Mouse (Mus musculus) macrophage (primary cell): Measurements from ENCODE around the gene Tjap1. TPM values are rescaled to one million over a fixed set of nuclear protein-coding genes. Genes with fewer than 3 reads are reported as not detected.

Source experiments
- H3K27ac ChIP-seq: fragments of 350-480 bp; formaldehyde crosslinking; 2 replicates; pipeline ENCODE4 v1.9.0; 2021
- H3K36me3 ChIP-seq: fragments of 350-480 bp; formaldehyde crosslinking; 2 replicates; pipeline ENCODE4 v1.9.0; 2021; ENCODE audit errors: inconsistent target
- H3K4me3 ChIP-seq: fragments of 350-480 bp; formaldehyde crosslinking; 2 replicates; pipeline ENCODE4 v1.9.0; 2021; ENCODE audit errors: inconsistent target
- H3K79me2 ChIP-seq: fragments of 350-480 bp; formaldehyde crosslinking; 2 replicates; pipeline ENCODE4 v1.9.0; 2021; ENCODE audit errors: inconsistent target
- WGBS: methylation state at CpG from one replicate; pipeline ENCODE4 v1.1.7; 2026; ENCODE audit warnings: inconsistent platforms; ENCODE audit not compliant: missing documents; 5-methylcytosine and 5-hydroxymethylcytosine counted together
- polyA plus RNA-seq: library from polyadenylated mRNA; stranded (reverse); fragments of 250-400 nt; gene quantifications from 3 replicates; pipeline ENCODE4 v1.2.4, GENCODE M21; 2018; ENCODE audit warnings: inconsistent platforms
- total RNA-seq, 78 experiments: library from RNA; depleted of rRNA; stranded (reverse); fragments of 250-400 nt; gene quantifications; 1 replicate in 9 of 78; 2 replicates in 24 of 78; 3 replicates in 43 of 78; 4 replicates in 2 of 78; pipeline ENCODE4 v1.2.4; 2018; ENCODE audit warnings: inconsistent platforms in 56 of 78

Gene Tjap1
- 100 to 1,000 TPM in 7 of 26 experiments, 10 to 100 TPM in 19; 43.7 to 185 (median 67.4) TPM for total RNA-seq (2018; cell fraction: chromatin; rRNA removed)
- 10 to 100 TPM; 11.6 to 33.2 (median 15.6) TPM for total RNA-seq (2018; cell fraction: cytosol; rRNA removed)
- total RNA-seq (2018; cell fraction: nucleus; rRNA removed): 10 to 100 TPM; 23.9 to 83.8 (median 51.3) TPM
- 9.7 to 12.8 TPM (median 12.5 TPM) in 3 replicates for polyA plus RNA-seq

DNA sequence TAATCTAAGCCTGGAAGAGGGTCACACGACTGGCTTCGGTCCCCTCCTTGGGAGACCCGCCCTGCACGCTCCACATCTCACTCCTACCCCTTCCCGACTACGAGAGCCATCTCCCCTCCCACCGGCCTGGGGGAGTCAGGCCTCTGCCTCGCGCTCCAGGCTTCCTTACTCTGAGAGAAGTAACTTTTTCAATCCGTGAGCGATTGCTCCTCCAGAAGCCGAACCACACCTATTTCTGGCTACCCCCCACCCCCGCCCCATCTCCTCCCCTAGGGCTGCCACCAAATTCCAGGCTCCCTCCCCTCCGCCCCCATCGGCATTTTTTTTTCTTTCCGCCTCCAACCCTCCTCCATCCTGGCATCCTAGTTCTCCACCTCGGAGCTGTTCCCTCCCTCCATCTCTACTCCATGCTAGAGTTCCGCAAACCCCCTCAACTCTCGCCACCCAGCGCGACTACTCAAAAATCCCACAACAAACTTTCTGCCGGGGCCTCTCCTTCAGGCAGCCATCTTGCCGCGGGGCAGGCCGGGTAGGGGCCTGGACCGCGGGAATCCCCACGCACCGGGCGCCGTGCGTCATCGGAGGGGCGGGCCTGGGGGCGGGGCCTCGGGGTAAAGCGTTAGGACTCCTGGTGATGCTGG is at the start of gene Tjap1:
Gene Tjap1, minus strand, starts transcription at position 544 of the 641 bp plus-strand sequence.
- 1% methylated on average over 35 of the region's 37 CpGs for WGBS
- peak within 1 kb of the TSS; percentile 38 for H3K27ac ChIP-seq
- peaks cover 11% of the 10 kb centered on the region; the same call in 1 of the 2 replicates for H3K36me3 ChIP-seq
- H3K4me3 ChIP-seq: peak within 1 kb of the TSS; percentile 91
- peaks cover 51% of the 10 kb centered on the region for H3K79me2 ChIP-seq

DNA sequence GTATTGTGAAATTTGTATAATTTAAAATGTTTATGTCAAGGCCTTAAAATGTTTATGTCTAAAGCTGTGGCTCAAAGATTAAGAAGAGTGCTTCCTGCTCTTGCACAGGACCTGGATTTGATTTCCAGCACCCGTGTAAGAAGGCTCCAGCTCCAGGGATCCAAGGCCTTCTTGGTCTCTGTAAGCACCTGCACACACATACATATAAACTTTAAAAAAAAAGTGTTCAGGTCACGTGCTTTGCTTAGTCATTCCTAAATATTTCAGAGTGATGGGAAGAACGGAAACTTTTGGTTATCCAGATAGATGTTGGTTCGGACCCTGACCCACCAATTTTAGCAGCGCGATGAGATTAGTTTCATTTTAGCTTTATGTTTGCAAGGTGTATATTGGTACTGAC is 45.9 kb upstream of the Tjap1 start:
- WGBS: 85% methylated on average over 6 of the region's 6 CpGs
- peak overlapping the region; percentile 49; the same call in 1 of the 2 replicates for H3K27ac ChIP-seq
- H3K36me3 ChIP-seq: no peaks in the 10 kb centered on the region
- H3K4me3 ChIP-seq: peak overlapping the region; percentile 55
- H3K79me2 ChIP-seq: no peaks in the 10 kb centered on the region

DNA sequence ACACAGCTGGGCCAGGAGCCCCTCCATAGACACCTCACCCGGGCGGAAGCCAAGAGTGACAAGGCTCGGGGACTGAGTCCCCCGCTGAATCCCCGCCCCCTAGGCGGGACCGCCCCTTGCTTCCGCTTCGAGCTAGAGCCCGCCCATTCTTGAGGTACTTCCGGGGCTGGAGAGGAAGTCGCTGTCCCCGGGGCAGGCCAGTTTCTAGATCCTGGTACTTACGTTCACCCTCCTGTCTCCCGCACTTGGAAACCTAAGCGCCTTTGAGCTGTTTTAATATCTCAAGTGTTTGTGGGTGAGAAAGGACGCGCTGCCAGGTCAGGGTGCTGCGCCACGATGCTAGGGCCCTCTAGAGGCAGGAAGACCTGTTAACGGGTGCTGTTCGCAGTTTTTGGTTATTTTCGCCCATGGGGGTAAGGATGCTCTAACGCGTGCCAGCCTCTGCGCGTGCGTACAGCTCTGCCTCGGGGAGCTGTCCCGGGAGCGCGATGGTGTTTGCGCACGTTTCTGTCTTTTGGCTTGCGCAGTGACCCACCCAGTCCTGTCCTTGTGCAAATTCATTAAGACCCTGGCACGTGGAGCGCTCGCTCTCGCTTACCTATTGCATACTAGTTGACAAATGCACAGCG is 45.2 kb upstream of the Tjap1 start, which contains the start of gene Abcc10:
Gene Abcc10, minus strand, starts transcription at position 447 of the 629 bp plus-strand sequence.
- under 1% methylated on average over 40 of the region's 40 CpGs for WGBS
- Histone ChIP-seq H3K27ac (peak within 1 kb of the TSS; percentile 49), H3K79me2 (no peaks in the 10 kb centered on the region), H3K36me3 (no peaks in the 10 kb centered on the region), H3K4me3 (peak within 1 kb of the TSS; percentile 55)

DNA sequence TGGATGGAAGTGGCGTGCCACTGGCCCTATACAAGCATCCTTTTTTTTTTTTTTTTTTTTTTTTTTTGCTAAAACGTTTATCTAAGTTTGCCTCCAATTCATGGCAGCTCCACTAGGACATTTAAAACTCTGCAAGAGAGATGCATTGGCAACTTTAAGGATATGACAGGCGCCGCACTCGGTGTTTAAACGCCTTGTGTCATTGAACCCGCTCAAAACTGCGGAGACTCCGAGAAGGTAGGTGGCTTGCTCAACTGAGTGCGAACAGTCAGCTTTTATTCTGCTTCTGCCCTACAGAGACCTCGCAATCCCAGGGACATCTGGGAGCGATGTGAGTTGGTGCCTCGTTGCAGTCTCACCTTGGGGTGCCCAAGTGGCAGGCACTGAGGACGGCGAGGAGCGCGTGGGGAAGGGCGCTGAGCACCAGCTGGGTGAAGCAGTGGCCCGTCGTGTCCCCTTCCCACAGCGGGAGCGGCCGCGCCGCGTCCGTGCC is 44.6 kb upstream of the Tjap1 start:
- 5% methylated on average over 26 of the region's 27 CpGs for WGBS
- peak overlapping the region; percentile 55 for H3K4me3 ChIP-seq
- H3K36me3 ChIP-seq: no peaks in the 10 kb centered on the region
- 0 out of 2 replicates have a peak overlapping the region, but pooled peaks have one; percentile 24 for H3K27ac ChIP-seq
- no peaks in the 10 kb centered on the region for H3K79me2 ChIP-seq

DNA sequence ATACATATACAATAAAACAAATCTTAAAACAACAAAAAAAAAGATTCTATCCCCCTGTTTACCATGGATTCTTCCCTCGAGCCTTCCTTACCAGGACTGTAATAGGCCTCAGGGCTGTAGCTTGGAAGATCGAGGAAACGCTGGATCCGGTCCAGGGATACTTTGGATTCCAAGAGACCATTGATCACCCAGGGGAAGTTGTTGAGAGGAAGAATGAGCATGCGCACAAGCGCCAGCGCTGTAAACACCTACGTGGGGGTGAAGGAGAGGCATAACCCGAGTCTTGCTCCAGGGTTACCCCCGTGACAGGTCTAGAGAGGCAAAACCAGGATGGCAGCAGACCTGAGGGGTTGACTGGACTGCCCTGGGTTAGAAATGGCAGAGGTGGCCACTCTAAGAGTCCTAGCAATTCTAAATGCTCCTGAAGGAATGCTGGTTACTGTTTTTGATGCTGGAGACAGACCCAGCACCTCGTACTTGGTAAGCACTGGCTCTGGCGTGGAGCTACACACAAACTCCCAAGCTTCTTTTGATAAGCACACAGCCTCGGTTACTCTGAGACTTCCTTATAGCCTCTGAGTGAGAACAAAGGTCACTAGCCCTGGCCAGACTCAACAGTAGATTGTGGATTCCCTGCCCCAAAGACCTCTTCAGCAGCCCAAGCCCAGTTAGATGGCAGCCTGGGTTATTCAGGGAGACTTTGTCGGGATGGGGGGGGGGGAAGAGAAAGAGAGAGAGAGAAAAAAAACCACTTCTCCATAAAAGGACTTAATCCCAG is 39.4 kb upstream of the Tjap1 start:
- no peak overlapping the region for H3K4me3 ChIP-seq
- H3K79me2 ChIP-seq: no peaks in the 10 kb centered on the region
- no peak overlapping the region for H3K27ac ChIP-seq
- H3K36me3 ChIP-seq: no peaks in the 10 kb centered on the region
- 97% methylated on average over 14 of the region's 14 CpGs for WGBS

DNA sequence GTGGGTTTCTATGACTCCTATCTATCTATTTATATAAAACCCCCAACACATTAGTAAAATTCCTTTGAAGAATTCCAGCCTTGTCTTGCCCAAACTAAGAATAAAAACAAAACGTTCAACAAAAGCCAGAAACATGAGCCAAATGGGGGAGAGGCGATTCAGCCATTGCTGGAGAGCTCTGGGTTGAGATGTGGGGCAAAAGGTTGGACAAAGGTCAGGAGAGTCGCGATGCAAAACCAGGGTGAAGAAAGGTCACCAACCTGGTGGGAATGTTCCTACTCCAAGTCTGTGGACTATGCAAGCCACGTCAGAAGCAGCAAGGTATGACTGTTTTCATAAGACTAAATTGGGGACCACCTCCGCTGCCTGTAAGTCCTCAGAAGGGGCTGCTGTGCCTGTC is 37.7 kb upstream of the Tjap1 start:
- Histone ChIP-seq H3K4me3 (no peak overlapping the region), H3K36me3 (no peaks in the 10 kb centered on the region), H3K79me2 (no peaks in the 10 kb centered on the region), H3K27ac (no peak overlapping the region)
- 88% methylated on average over 6 of the region's 6 CpGs for WGBS

DNA sequence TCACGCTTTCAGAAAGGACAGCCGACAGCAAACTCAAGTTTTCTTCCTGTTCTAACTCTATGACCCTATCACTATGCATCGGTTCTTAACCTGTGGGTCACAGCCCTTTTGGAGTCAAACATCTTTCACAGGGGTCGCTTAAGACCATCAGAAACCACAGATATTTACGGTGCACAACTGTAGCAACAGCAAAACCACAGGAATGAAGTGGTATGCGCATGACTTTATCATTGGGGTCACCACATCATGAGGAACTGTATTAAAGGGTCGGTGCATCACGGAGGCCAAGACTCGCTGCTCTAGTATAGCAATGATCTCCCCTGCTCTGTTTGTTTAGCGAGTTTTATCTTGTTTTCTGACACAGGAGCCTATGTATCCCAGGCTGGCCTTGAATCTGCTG is 33.0 kb upstream of the Tjap1 start:
- no peak overlapping the region for H3K27ac ChIP-seq
- no peak overlapping the region for H3K4me3 ChIP-seq
- H3K79me2 ChIP-seq: no peaks in the 10 kb centered on the region
- H3K36me3 ChIP-seq: no peaks in the 10 kb centered on the region
- 89% methylated on average over 10 of the region's 10 CpGs for WGBS

DNA sequence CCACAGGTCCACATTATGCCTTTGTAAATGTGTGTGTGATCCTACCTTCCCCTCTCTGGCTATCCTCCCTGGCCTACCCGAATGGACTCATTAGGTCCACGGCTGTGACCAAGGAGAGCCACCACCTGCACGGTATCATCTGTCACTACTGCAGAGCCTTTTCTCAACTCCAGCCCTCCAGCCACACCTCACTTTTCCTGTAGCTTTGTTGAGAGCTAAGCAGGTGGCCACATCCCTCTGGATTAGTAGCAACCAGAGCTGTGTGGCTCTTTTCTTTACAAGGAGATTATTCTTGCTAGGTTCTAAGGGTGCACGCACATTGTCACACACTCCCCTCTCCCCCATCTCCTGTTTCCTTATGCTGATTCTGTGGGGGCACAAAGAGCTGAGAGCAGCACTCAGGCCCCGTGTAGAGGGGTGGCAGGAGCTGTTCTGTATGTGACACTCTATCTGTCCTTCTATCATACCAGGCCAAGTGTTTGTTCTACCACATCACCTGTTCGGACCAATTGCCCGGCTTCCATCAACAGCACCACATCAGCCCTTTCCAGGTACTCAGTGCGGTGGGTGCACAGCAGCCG is 30.4 kb upstream of the Tjap1 start:
- H3K27ac ChIP-seq: no peak overlapping the region
- no peaks in the 10 kb centered on the region for H3K36me3 ChIP-seq
- WGBS: 94% methylated on average over 8 of the region's 9 CpGs
- no peaks in the 10 kb centered on the region for H3K79me2 ChIP-seq
- H3K4me3 ChIP-seq: no peak overlapping the region

DNA sequence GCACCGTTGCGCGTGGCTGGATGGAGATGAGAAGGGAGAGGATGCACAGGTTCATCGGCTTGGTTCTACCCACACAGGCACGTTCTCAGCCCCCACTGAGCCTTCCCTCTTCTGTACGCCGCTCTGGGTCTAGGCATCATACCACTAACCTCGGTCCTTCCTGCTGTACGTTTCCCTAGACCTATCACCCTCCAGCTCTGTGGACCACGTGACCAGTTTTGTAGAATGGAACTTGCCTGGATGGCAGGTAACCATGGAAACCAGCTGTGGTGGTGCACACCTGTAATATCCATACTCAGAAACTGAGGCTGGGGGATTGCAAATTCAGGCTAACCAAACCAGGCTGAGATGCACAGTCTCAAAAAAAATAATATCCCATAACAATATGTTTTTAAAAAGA is 27.7 kb upstream of the Tjap1 start:
- 84% methylated on average over 10 of the region's 10 CpGs for WGBS
- Histone ChIP-seq H3K4me3 (no peak overlapping the region), H3K27ac (no peak overlapping the region), H3K79me2 (no peaks in the 10 kb centered on the region), H3K36me3 (no peaks in the 10 kb centered on the region)

DNA sequence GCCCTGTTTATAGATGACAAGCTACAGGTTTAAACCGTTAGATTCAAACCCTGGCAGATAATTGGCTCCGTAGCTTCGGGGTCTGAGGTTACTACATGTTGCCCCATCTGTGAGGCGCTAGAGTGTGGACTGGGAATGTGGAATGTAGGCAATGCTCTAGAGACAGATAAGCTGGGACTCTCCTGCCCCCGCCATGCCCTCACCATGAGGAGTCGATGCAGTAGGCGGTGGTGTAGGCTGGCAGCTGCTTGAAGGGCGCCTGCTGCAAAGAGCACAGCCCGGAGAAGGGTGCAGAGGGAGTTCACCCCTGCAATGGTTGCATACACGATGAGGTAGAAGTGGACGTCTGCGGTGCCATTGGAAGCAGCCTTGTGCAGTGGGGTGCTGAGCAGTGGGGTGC is 27.0 kb upstream of the Tjap1 start:
- 97% methylated on average over 12 of the region's 12 CpGs for WGBS
- Histone ChIP-seq H3K4me3 (no peak overlapping the region), H3K79me2 (no peaks in the 10 kb centered on the region), H3K27ac (no peak overlapping the region), H3K36me3 (no peaks in the 10 kb centered on the region)

DNA sequence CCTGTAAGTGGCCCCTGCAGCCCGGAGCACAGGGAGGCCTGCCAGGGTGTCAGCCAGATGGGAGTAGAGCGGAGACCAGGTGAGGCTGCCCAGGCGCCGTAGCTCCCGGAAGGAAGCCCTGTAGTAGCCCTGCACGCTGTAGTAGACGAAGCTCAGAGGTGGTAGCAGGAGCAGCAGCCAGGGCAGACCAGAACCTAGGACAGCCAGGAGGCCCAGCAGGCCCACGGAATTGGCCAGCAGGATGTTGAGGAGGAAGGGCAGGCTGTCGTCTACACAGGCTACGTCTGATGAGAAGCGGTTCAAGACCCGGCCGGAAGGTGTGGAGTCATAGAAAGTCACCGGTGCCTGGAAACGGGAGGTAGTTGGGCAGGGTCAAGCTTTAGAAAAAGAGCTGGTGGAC is 24.1 kb upstream of the Tjap1 start:
- no peaks in the 10 kb centered on the region for H3K79me2 ChIP-seq
- no peak overlapping the region for H3K4me3 ChIP-seq
- no peaks in the 10 kb centered on the region for H3K36me3 ChIP-seq
- WGBS: 93% methylated on average over 14 of the region's 15 CpGs
- no peak overlapping the region for H3K27ac ChIP-seq

DNA sequence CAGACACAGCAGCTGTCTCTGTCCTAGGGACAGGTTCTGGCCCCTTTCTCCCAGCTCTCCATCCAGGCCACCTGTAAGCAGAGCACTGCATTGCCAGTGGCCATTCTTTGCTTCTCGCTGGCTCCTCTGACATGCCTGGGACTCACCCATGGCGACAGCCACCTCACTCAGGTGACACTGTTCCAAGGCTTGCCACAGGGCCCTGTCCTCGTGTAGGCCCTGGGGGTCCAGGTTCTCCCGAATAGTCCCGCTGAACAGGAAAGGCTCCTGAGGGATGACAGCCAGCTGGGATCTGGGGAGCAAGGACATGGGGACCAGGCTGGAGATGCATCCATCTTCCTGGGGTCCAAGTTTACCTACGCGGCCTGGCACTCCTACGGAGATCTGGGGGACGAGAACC is 21.4 kb upstream of the Tjap1 start:
- Histone ChIP-seq H3K36me3 (no peaks in the 10 kb centered on the region), H3K4me3 (no peak overlapping the region), H3K79me2 (no peaks in the 10 kb centered on the region), H3K27ac (no peak overlapping the region)
- 100% methylated on average over 9 of the region's 9 CpGs for WGBS

DNA sequence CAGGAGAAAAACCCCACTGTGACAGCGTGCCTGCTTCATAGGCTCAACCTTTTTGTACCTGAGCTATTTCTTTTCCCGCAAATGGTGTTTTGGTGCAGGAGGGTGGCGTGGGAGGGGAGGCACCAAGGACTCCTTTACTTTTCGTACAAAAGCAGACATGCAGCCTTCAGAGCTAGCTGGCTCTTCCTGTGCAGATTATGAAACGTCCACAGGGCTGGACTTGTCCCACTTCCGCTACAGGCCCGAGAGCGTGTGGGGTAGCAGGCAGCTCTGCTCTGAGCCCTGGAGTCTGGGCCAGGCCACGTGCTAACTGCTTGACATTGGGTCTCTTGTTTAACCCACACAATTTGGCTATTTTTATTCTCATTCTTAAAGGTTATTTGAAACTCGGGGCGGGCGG is 19.1 kb upstream of the Tjap1 start:
- H3K27ac ChIP-seq: no peak overlapping the region
- H3K36me3 ChIP-seq: no peaks in the 10 kb centered on the region
- WGBS: 60% methylated on average over 12 of the region's 12 CpGs
- no peaks in the 10 kb centered on the region for H3K79me2 ChIP-seq
- H3K4me3 ChIP-seq: no peak overlapping the region

DNA sequence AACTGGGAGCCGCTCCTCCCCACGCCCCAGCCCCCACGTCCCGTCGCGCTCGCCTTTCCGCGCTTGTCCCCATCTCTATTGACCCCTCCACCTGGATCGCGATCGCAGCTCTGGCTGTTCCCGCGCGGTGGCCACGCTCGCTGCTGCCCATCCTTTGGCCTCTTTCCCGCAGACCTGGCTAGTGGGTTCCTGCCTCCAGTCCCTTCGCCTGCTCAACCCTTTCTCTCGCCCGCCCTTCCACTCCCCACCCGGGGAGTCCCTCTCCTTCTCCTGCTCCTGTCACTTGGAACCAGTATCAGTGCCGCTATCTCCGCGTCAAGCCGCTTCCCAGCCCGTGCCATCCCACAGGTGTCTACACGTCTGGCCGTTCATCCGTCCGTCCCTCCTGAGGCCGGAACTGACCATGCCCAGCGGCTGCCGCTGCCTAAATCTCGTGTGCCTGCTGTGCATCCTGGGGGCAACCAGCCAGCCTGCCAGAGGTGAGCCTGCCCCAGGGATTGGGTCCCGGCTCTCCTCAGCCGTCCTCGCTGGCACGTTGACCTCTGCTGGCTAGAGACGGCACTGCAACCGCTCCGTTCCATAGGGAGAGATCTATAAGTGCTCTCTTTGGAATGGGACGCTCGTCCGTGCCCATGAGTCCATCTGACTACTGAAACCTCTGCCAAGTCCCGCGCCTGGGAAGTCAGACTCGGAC is 15.5 kb upstream of the Tjap1 start:
- H3K79me2 ChIP-seq: no peaks in the 10 kb centered on the region
- no peaks in the 10 kb centered on the region for H3K36me3 ChIP-seq
- H3K27ac ChIP-seq: no peak overlapping the region
- WGBS: 2% methylated on average over 48 of the region's 48 CpGs
- no peak overlapping the region for H3K4me3 ChIP-seq
